Mouse (Mus musculus) kidney, adult 18-20 months (tissue): Measurements from ENCODE around the gene Mical3.
A peak's percentile ranks its signal among the peaks of the same experiment; 100 is the strongest.
"Not testable (repeated sequence)": the region's sequence is repeated elsewhere in the genome, so short reads cannot be mapped to it uniquely, and the experiment has no call there.

Source experiments
- DNase-seq: peaks from one replicate; pipeline ENCODE4 v3.0.0; 2021

Gene Mical3

DNA sequence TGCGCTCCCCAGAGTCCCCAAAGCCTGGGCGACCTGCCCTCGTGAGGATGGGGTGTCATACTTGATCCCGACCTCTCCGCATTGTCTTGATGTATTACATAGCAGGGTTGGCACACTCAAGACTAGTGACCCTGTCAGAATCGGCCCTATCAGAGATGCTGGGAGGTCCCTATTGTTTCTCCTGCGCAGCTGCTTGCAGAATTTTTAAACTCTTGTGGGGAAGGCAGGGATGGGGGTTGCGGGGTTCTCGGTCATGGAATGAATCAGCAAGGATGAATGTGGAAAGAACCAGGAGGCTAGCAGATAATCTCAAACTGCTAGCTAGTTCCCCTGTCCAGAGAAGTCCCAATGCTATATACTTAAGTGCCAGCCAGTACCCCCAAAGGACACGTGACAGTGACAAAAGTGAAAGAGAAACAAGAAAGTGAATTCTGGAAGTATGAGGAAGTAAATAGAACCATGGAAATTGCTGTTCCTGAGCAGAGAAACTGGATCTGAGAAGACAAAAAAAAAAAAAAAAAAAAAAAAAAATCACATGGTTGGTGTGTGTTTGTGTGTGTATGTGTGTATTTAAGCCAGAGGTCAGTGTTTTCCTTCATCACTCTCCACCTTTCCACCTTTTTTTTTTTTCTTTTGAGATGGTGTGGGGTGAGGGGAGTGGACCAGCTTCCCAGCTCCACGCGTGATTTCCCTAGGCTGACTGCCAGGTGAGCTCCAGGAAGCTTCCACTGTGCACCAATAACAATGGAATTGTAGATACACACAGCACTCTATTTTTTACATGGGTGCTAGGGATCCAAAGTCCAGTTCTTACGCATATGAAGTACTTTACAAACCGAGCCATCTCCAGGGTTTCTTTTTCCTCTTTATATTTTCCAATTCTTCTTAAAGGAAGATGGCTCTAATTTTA lies 213.6 kb downstream of the Mical3 start:
- DNase-seq: not testable (repeated sequence)

DNA sequence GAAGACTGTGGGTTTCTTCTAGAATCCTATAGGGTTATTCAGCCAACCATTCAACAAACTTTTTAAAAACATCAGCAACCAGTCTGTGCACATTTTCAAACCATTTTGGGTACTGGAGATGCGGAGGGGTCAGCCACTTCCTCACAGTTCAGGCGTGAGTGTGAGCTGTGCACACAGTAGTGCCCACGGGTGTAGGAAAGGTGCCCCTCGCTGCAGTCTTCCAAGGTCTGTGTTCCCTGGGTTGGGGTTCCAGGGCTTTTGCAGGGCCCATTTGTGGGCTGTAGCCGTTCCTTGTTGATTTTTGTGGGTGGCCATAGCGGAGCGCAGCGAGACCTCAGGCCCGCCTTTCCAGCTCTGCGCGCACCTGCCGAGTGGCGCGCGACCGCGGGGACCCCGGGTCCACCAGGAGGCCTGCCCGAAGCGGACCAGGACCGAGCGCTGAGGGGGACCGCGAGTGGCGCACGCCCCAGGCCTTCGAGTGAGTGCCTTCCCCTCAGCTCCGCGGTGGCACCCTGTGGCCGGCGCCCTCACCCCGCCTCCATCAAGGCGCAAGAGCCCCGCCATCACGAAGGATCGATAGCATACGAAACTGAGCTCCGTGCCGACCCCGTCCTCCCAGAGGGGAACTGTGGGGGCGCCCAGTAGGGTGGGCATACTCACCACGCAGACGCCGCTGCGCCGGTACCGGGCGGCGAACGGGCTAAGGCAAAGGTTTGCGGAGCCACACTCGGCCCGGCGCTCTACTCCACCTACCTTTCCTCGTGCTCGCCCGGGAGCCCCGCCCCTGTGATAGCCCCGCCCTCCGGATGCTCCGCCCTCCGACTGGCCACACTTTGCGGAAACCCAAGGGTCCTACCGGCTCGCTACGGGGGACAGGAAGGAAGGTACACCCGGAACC lies 214.5 kb downstream of the Mical3 start, which contains the start of gene Bid:
Gene Bid, minus strand, starts transcription at position 780 of the 898 bp plus-strand sequence.
- peak; percentile 95 for DNase-seq

DNA sequence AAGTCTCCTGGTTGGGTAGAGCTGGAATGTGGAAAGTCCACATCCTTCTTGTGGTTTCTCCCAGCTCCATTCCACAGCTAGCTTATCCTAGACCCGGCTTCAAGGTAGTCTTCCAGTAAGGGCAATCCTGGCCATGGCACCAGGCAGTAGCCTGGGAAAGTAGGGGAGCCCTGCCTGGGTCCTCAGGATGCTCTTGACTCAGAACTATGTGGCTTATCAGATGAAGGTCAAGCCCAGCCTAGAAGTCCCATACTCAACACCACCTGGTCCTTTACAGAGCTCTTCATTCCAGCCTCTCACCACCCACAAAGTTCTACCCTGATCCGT lies 215.2 kb downstream of the Mical3 start:
- DNase-seq: no peak

DNA sequence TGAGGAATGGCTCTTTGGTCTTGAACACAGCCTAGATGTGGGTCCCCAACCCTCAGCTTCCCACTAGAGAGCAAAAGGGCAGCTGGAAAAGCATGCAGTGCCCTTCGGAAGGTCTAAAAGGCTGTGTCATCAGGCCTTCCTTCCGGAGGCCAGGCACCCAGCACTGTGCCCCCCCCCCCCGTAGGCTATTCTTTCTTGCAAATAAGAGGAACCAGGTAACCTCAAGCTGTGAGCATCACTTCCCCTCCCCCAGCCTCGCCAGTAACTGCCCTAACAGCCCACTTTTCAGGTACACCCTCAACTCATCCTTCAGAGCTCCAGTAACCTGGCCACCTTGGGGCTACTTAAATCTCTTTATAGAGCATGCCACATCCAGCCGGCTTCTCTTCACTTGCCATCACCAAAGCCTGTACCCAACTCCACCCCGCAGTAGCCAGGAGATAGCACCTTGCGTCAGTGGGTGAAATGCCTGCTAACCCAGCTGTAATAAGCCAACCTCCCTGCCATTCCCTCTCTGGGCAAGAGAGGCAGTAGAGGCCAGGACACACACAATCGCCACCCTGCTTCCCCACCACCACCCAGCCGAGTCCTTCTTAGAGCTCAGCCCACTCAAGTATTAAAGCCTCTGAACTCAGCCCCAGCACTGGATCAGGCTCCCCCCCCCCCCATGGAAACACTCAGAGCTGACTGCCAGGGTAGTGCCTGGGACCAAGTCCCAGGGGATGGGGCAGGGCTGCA lies 215.7 kb downstream of the Mical3 start:
- DNase-seq: peak; percentile 64

DNA sequence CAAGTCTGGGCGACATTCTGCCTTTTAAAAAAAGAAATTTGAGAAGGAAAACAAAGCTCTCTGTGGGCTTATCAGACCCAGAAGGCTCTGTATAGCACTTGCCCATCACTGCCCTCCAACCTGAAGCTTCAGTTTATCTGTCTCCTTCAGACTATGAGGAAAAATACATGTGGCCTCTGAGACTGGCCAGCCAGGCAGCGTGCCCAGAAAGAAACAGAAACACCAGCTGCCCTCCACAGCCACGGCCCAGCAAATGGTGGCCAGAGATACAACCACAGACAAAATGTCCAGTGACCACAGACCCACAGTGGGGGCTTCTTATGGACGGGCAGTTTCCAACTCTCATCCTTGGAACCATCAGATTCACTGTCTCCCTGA lies 216.3 kb downstream of the Mical3 start:
- DNase-seq: peak; percentile 29

DNA sequence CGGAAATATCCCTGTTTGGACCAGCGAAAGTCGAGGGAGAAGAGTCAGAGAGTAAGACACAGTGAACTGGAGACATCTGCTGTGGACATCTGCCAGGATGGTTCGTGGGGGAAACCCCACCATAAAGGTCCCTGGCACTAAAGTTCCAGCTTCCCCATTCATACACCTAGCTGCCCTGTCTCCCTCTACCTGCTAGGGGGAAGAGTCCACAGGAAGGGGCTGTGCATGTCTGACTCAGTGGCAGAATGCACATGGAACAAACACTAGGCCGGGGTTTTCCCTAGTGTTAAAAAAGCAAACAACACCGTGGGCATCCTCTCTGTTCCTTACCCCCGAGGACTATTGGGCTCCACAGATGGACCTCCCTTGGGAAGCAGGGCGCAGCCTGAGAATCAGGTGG lies 217.0 kb downstream of the Mical3 start:
- no peak for DNase-seq

DNA sequence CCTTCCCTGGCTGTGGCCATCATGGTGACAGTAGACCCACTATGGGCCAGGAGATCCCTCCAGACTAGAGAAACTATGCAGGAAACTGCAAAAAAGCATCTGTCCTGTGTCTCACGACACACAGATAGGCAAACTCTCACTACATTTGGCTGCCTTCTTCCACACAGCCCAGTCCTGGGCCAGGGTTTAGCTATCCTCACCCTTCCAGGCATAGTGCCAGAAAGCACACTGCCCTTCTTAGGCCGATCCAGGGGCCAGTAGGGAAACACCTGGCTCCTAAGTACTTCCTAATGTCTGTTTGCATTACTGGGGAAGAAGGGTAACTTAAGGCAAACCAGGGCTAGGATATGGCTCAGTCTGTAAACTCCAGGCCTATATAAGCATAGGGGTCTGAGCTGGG lies 217.9 kb downstream of the Mical3 start:
- DNase-seq: peak; percentile 59

DNA sequence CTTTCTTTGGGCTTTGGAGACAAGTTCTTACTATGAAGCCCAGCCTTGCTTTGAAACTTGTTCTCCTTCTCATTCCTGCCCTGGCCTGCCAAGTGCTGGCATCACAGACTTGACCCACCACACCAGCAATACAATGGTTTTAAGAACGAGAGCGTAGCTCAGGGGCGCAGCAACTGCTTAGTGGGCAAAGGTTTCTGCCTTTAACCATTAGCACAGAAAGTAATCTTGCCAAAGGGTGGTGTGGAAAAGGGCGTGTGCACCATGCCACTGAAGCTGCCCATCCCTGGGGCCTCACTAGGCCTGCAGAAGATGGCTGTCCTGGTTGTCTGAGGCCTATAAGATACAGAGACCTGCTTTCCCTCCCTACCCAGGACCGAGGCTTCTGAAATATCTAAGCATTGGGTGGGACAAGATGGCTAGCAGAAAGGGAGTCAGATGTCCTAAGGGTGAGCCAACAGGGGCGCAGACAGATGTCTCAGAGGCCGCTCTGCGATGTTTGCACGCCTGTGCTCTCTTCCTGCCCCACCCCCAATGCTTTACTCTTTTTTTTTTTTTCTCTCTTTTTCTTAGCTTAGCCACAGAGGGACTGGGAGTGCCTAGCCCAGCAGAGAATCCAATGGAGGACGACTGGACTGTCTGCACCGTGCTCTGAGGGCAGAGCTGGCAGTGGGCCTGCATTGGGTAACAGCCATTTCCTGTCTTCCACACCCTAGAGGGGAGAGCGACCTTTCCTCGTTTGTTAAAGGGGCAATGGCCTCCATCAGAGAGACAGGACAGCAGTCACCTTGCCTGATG lies 219.4 kb downstream of the Mical3 start:
- DNase-seq: peak; percentile 46

DNA sequence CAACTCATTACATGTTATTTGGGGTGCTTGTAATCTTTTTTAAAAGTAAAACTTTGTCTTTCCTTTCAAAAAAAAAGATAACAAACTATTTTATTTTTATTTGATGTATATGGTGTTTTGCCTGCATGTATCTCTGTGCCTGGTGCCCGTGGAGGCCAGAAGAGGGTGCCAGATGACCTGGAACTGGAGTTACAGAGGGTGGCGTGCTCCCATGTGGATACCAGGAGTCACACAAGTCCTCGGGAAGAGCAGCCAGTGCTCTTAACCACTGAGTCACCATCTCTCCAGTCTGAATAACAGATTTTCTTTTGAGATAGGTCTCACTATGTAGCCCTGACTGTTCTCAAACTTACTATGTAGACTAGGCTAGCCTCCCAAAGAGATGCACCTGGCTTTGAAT lies 221.3 kb downstream of the Mical3 start:
- no peak for DNase-seq

DNA sequence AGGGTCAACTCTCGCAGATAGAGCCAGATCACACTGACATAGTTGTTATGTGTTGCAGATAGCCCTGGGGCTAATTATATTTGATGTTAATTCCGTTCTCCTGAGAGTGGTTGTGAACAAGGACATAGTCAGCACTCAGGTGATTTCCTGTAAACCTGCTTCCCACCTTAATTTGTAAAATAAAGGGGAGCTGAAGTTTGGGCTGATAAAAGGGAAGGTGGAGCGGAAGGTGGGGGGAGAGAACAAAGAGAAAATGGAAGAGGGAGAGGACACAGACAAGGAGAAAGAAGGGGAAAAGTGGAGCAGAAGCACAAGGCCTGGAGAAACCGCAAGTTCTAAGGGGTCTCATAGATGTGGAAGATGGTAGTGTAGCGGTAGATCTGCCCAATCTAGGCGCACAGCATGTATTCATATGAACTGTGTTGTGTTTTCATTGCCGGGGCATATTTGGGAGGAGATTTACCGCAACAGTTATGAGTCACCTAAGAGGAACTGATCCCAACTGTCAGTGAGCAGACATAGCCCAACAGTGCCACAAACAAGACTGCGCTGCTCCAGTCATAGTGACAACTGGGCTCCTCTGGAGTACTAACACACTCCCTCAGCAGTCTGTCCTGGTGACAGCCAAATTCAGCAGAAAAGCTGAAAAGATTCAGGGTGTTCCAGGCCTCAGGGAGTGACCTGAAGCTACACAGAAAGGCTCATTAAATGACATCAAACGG lies 222.8 kb downstream of the Mical3 start:
- not testable (repeated sequence) for DNase-seq

DNA sequence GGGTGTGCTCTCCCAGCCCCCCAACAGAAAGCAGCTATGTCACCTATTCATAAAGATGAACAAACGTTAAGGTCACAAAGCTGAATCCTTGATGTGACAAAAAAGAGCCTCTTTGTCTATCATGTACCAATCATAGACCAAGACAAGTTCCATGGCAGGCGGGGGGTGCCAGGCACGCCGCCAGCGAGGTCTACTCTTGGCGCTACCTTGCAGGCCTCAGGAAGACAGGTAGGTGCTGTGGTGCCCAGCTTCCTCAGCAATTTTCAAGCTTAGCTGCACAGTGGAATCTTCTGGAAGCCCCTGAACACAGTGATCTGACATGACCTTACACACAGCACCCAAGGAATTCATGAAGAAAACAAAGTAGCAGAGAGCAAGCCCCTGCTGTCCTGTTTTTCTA lies 224.3 kb downstream of the Mical3 start:
- DNase-seq: peak; percentile 70

DNA sequence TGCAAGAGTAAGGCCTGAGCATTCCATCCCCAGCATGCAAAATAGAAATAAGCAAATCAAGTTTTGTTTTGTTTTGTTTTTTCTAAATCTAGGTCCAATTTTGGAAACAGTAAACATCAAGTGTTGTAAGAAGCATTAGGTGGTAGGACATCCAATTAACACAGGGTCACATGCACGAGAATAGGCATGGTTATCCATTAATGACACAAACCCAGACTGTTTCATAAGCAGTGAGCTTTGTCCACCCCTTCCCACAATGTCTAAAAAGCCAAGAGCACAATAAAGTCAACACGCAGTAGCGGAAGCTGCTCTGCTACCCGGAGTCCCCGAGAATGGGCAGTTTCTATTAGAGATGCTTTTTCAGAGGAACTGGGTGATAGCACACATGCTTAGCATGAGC lies 225.7 kb downstream of the Mical3 start:
- DNase-seq: peak; percentile 63

DNA sequence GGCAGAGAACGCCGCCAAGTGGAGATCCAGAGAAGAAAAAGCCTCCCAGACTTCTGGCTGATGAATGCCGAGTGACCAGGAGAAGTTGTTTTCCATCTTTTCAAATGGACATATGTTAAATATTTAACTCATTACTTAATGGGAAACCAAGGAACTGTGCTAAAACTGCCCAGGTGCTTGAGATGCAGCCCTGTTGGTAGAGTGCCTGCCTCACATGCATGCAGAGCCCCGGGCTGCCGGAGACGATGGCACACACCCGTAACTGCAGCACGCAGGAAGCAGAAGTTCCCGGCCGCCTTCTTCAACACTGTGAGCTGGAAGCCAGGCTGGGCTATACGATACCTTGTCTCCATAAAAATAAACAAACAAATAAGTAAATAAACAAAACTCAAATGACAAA lies 226.8 kb downstream of the Mical3 start:
- DNase-seq: no peak

DNA sequence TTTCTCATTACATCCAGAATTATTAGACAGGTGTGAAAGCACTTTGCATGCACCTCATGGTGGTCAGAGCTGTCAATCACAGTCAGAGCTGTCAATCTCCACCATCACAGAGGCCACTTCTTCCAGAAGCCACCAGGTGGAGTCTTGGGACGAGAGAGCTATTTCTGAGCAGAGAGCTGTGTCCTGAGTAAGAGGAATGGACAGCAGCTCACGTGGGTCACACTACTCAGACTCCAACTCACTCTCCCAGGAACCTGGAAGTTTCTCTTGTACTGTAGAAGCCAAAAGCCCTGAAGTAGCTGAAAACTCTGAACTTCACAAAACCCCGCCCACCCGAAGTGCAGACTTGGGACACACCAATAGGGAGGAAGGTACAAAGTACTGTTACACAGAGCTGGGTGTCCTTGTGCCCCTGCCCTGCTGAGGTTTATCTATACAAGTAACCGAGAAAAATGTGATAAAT lies 227.3 kb downstream of the Mical3 start:
- peak; percentile 75 for DNase-seq

DNA sequence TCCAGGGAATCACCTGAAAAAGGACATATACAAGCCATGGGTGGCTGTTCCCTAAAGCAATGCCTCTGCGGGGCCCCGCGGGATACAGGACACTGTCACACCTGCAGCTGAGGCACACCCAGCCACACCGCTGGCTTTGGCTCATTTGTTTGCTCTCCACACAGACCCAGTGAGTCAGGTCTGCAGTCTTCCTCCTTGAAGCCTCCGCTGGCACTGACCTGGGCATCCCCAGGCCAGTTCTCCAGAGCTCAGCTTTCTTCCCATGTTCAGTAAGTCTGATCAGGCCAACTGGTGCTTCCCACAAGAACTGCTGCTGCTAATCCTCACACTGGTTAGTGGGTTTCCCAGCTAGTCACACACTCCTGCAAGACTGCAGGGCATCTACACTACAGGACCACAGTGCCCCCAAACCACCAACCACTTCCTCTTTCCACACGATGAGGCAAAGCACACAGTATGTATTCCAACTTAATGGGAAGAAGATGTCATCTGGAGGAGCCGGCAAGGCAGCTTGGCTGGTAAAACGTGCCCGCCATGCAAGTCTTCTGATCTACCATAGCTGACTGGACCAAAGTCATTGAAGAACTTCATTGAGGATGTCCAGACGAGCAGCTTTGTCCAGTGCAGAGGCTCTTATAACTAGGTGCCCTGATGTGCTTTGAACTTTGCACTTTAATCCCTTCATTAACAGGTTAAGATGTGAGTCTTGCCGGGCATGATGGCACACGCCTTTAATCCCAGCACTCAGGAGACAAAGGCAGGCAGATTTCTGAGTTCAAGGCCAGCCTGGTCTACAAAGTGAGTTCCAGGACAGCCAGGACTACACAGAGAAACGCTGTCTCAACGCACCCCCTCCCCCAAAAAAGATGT lies 228.8 kb downstream of the Mical3 start:
- no peak for DNase-seq

DNA sequence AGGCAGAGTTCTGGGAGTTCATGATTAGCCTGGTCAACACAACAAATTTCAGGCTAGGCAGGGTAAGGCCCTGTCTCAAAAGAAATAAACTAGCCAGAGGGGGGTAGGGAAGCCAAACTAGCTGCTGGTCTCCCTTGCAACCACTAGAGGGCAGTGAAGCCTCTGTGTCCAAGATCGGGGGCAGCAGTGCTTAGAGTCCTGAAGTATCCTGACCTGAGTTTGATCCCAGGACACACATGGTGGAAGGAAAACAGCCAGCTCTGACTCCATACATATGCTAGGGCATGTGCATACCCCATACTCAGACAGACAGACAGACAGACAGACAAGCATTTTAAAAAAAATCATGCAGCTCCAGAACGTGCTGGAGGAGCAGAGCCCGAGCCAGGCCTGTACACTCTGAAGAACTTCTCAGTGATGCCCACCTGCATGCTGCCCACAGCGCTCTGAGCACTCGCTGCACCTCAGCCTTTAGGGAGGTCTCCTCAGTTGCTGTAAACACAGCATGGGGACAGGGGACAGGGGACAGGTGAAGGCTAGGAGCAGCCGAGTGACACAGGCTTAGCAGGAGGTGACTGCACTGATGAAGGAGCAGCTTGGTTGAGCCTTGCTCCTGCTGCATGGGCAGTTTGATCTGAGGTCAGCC lies 232.5 kb downstream of the Mical3 start:
- DNase-seq: peak; percentile 47

DNA sequence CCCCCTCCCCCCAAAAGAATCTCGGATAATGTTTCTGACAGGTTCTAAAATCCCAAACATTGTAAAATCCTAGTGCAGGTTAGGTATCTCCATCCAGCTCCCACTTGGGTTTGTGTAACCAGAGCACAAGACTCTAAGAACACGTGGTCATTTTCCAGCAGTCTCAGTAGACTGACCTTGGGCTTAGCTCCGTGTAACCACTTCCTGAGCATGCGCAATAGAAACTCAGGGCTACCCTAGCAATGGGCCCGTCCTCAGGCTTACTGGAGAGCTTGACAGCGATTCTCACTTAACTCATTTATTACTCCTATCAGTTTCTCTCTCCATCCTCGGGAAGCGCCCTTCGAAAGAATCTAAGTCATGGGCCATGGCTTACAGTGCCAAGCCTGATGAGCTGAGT lies 236.3 kb downstream of the Mical3 start:
- no peak for DNase-seq

DNA sequence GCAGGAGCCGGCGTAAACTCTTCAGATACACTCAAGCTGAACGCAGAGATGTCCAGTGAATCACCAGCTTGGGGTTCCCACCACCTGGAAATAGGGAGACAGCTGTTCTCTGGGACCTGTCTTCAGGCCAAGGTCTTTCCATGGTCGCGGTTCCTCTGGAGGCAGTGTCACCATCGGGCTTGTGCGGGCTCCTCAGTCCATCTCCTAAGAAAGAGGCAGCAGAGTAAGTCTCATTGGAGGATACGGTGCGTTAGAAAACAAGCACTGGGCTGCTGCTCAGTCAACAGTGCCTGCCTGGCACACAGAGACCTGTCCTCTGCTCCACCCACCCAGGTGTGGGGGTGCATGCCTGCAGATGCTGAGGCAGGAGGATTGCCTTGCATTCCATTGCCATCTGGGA lies 236.7 kb downstream of the Mical3 start:
- DNase-seq: no peak

DNA sequence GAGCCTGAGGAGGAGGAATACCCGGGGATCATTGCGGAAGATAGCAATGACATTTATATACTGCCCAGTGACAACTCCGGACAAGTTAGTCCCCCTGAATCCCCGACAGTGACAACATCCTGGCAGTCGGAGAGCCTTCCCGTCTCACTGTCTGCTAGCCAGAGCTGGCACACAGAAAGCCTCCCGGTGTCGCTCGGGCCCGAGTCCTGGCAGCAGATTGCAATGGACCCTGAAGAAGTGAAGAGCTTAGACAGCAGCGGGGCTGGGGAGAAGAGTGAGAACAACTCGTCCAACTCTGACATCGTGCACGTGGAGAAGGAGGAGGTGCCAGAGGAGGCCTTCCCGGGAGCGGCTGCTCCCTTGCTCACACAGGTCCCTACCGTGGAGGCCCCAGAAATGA lies 244.1 kb downstream of the Mical3 start:
- DNase-seq: no peak

DNA sequence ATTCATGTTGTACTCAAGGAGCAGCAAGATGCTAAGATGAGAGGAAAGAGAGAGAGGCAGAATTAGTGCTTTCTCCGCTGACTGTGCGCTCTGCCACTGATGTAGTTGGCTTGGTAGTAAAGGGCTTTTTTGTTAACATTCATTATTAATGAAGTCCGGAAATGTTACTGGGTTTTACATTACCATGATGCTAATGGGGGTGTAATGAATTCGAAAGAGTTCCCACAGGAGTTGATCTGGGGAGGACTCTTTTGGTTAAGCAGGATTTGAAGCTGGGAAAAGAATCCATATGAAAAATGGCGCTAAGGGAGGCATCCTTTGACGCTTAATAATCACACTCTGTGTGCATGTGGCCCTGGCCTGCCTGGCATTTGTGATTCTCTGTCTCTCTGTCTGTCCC lies 246.4 kb downstream of the Mical3 start:
- DNase-seq: no peak
